Mouse (Mus musculus): Measurements from ENCODE around the gene Fxyd4. TPM values are rescaled to one million over a fixed set of nuclear protein-coding genes. Genes with fewer than 3 reads are reported as not detected.

Gene Fxyd4
- total RNA-seq, 2 experiments from 2014 or later, result not detected

DNA sequence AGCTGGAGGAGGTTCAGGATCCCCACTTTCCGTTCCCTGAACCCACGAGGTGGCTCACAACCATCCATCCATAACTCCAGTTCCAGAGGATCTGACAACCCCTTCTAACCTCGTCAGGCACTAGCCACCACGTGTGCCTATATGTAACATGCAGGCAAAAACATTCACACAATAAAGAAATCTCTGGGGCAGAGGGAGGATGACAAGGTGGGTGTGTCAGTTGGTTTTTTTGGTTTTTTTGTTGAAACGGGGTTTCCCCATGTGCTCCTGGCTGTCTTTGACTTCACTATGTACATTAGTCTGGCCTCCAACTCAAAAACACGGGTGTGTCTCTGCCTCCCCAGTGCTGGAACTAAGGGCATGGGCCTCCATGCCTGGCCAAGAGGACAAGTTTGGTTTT, 47.2 kb downstream of the Fxyd4 start:
- no peak for DNase-seq

DNA sequence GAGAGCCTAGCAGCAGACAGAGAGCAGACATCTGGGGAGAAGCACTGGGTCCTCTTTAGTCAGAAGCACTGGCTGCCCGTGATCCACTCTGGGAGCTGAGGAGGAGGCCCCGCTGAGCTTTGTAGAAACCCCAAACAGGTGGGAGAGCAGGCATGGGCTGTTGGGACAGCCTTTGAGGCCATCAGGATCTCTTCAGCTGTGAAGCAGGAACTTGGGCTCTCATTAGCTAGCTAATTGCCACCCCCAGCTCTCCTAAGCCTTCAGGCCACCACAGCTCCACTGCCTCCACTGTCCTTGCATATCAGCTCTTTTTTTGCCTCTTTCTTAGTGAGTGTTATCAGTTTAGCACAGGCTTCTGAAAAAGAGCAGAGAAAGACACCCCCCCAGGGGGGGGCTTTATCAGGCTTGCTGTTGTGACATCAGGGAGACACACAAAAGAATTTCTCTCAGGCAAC, 48.8 kb downstream of the Fxyd4 start:
- DNase-seq, result no peak

GRCm38 (mm10) chr6:117888032-117888431, 49.5 kb downstream of the Fxyd4 start:
- no peak for DNase-seq

DNA sequence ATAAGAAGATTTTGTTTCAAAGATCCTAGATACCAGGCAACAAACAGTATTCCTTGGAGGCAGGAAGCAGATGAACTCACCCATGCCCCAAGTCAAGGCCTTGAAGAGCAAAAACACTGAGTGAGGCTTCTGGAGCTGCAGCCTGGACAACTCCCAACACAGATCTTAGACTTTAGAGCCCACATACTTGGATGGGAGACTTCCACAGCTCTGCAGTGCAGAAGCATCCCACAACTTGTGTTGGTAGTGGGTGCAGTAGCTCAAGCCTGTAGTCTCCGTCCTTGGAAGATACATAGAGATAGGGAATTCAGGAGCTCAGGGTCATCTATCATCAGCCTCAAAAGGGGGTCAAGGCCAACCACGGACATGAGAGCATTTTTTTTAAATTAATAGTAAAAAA, 51.5 kb downstream of the Fxyd4 start:
- DNase-seq, result no peak

Small RNA genes within 50 kb of the gene (microRNA-seq; reads per million reads assigned to microRNA genes)
- gene Gm25535, result 0 reads per million in 2 experiments

Other genes with a start within 250 kb of the Fxyd4 start
- gene Zfp637, start 96.5 kb downstream of the Fxyd4 start, total RNA-seq (2021), result 10 to 100 TPM; 33.5 to 35.4 TPM
- under 1 TPM; 0.17 to 0.18 TPM for gene Zfp239, start 75.6 kb downstream of the Fxyd4 start, total RNA-seq (2021)
- 100 to 1,000 TPM; 193 to 194 TPM for gene Hnrnpf, start 37.4 kb downstream of the Fxyd4 start, total RNA-seq (2021)
- under 1 TPM; 0.20 to 0.23 TPM for gene Rasgef1a, start 73.7 kb upstream of the Fxyd4 start, total RNA-seq (2021)
- gene Csgalnact2, start 201.4 kb upstream of the Fxyd4 start, total RNA-seq (2021), result 10 to 100 TPM; 17.5 to 17.9 TPM